Comparison of ENCODE assay signal across 7 mouse cellular contexts in genomic region chr17:46161710-46162109, GRCm38 (mm10). TPM values are rescaled to one million over a fixed set of nuclear protein-coding genes. Genes with fewer than 3 reads are reported as not detected.
DNase-seq lines count a peak whose midpoint lies in the region; ATAC-seq lines count a peak whose summit lies in the region.

No protein-coding gene starts in this region.

- peak overlapping the region; percentile 95 for H3K4me3 ChIP-seq in megakaryocyte, embryonic 14.5 days (replicated peaks)
- peak overlapping the region; percentile 54 for H3K4me3 ChIP-seq in forebrain, embryonic 11.5 days (ENCODE audit: low read depth, low read length)
- H3K4me3 ChIP-seq in limb, embryonic 12.5 days (replicated peaks) = peak overlapping the region; percentile 73
- H3K4me3 ChIP-seq in stomach, embryonic 14.5 days (ENCODE audit: low read depth, low read length) = peak overlapping the region; percentile 64

- H3K4me2 ChIP-seq in forebrain, embryonic 11.5 days (ENCODE audit: low read depth, low read length, severe bottlenecking) = peak overlapping the region; percentile 49
- H3K4me2 ChIP-seq in limb, embryonic 12.5 days = peak overlapping the region; percentile 83
- peak overlapping the region; percentile 51 for H3K4me2 ChIP-seq in stomach, embryonic 14.5 days (replicated peaks; ENCODE audit: low read depth, low read length)

- no peaks in the 10 kb centered on the region for H3K9me3 ChIP-seq in megakaryocyte, embryonic 14.5 days
- no peaks in the 10 kb centered on the region for H3K9me3 ChIP-seq in forebrain, embryonic 11.5 days (ENCODE audit: control insufficient read depth, low read length)
- no peaks in the 10 kb centered on the region for H3K9me3 ChIP-seq in limb, embryonic 12.5 days
- H3K9me3 ChIP-seq in stomach, embryonic 14.5 days (ENCODE audit: control insufficient read depth, low read depth, low read length) = no peaks in the 10 kb centered on the region

- H3K27ac ChIP-seq in forebrain, embryonic 11.5 days (ENCODE audit: low read depth, low read length) = no peak overlapping the region
- H3K27ac ChIP-seq in limb, embryonic 12.5 days = peak overlapping the region; percentile 77; the same call in 1 of the 2 replicates
- H3K27ac ChIP-seq in stomach, embryonic 14.5 days (ENCODE audit: low read length) = peak overlapping the region; percentile 80; the same call in 1 of the 2 replicates

- no peaks in the 10 kb centered on the region for H3K27me3 ChIP-seq in megakaryocyte, embryonic 14.5 days (replicated peaks)
- no peaks in the 10 kb centered on the region for H3K27me3 ChIP-seq in forebrain, embryonic 11.5 days (ENCODE audit: control insufficient read depth, insufficient read depth, low read length)
- H3K27me3 ChIP-seq in limb, embryonic 12.5 days = no peaks in the 10 kb centered on the region
- no peaks in the 10 kb centered on the region for H3K27me3 ChIP-seq in stomach, embryonic 14.5 days (ENCODE audit: control insufficient read depth, insufficient read depth, low read length)

- peak overlapping the region; percentile 69 for H3K9ac ChIP-seq in forebrain, embryonic 11.5 days (ENCODE audit: low read length)
- H3K9ac ChIP-seq in limb, embryonic 12.5 days (replicated peaks) = peak overlapping the region; percentile 67
- H3K9ac ChIP-seq in stomach, embryonic 14.5 days (replicated peaks; ENCODE audit: low read depth, low read length) = peak overlapping the region; percentile 71

- H3K36me3 ChIP-seq in megakaryocyte, embryonic 14.5 days (replicated peaks; ENCODE audit: low read length) = peaks cover 50% of the 10 kb centered on the region
- no peaks in the 10 kb centered on the region; the same call in 1 of the 2 replicates for H3K36me3 ChIP-seq in forebrain, embryonic 11.5 days (ENCODE audit: control insufficient read depth, insufficient read depth, low read length)
- H3K36me3 ChIP-seq in limb, embryonic 12.5 days = peaks cover 40% of the 10 kb centered on the region
- peaks cover 28% of the 10 kb centered on the region for H3K36me3 ChIP-seq in stomach, embryonic 14.5 days (ENCODE audit: control insufficient read depth, insufficient read depth, low read length)

- WGBS in forebrain, embryonic 11.5 days = 50% methylated on average over 9 of the region's 9 CpGs
- 50% methylated on average over 9 of the region's 9 CpGs for WGBS in limb, embryonic 12.5 days
- WGBS in stomach, embryonic 14.5 days = 36% methylated on average over 9 of the region's 9 CpGs

- peaks cover 84% of the 10 kb centered on the region for H3K4me1 ChIP-seq in megakaryocyte, embryonic 14.5 days
- H3K4me1 ChIP-seq in forebrain, embryonic 11.5 days (replicated peaks; ENCODE audit: control insufficient read depth, insufficient read depth, low read length) = no peaks in the 10 kb centered on the region
- peaks cover 22% of the 10 kb centered on the region for H3K4me1 ChIP-seq in limb, embryonic 12.5 days (replicated peaks)
- H3K4me1 ChIP-seq in stomach, embryonic 14.5 days (ENCODE audit: control insufficient read depth, insufficient read depth, low read length) = peaks cover 21% of the 10 kb centered on the region

- no peak for DNase-seq in forebrain, embryonic 11.5 days (ENCODE audit: low spot score)
- no peak for DNase-seq in retina, postnatal 1 day
- DNase-seq in urinary bladder, postnatal 14 days (ENCODE audit: low spot score) = no peak

- no peak for ATAC-seq in megakaryocyte, adult 5-6 weeks (ENCODE audit: poor library complexity, severe bottlenecking)
- ATAC-seq in forebrain, embryonic 11.5 days (replicated peaks; ENCODE audit: low FRiP score) = no peak
- ATAC-seq in limb, embryonic 12.5 days (ENCODE audit: insufficient number of reproducible peaks, insufficient read depth, low FRiP score, low TSS enrichment, low read depth) = no peak
- no peak for ATAC-seq in stomach, embryonic 14.5 days (ENCODE audit: insufficient number of reproducible peaks, insufficient read depth, low FRiP score, low read depth)

RNA-seq across cellular contexts. Expression of gene Gtpbp2, which starts 0.9 kb away (rescaled TPM):
- 65.9 and 69.9 TPM in 2 replicates for polyA plus RNA-seq in megakaryocyte, embryonic 14.5 days (2012; ENCODE audit: insufficient read depth, low replicate concordance)
- total RNA-seq in megakaryocyte, adult 5-6 weeks (2015) = 29.3 and 30.2 TPM in 2 replicates
- 47.9 and 49.6 TPM in 2 replicates for total RNA-seq in megakaryocyte, adult 5-6 weeks (2017)
- polyA plus RNA-seq in forebrain, embryonic 11.5 days (2014; fragmentation: Nextera tagmentation; extraction: Ambion mirVana) = 28.7 and 32.6 TPM in 2 replicates
- 46.5 and 51.0 TPM in 2 replicates for polyA plus RNA-seq in limb, embryonic 12.5 days (2016; fragmentation: Nextera tagmentation; extraction: Ambion mirVana)
- polyA plus RNA-seq in stomach, embryonic 14.5 days (2014; fragmentation: Nextera tagmentation; extraction: Ambion mirVana) = 33.0 and 36.3 TPM in 2 replicates

RNA-seq across cellular contexts. Expression of gene Mad2l1bp, which starts 8.4 kb away (rescaled TPM):
- 8.8 and 18.5 TPM in 2 replicates for polyA plus RNA-seq in megakaryocyte, embryonic 14.5 days (2012; ENCODE audit: insufficient read depth, low replicate concordance)
- total RNA-seq in megakaryocyte, adult 5-6 weeks (2015) = 20.5 and 20.6 TPM in 2 replicates
- total RNA-seq in megakaryocyte, adult 5-6 weeks (2017) = 9.5 and 9.9 TPM in 2 replicates
- polyA plus RNA-seq in forebrain, embryonic 11.5 days (2014; fragmentation: Nextera tagmentation; extraction: Ambion mirVana) = 33.7 and 35.4 TPM in 2 replicates
- polyA plus RNA-seq in limb, embryonic 12.5 days (2016; fragmentation: Nextera tagmentation; extraction: Ambion mirVana) = 36.1 and 36.4 TPM in 2 replicates
- 32.2 and 35.3 TPM in 2 replicates for polyA plus RNA-seq in stomach, embryonic 14.5 days (2014; fragmentation: Nextera tagmentation; extraction: Ambion mirVana)

RNA-seq across cellular contexts. Expression of gene Rsph9, which starts 17.7 kb away (rescaled TPM):
- polyA plus RNA-seq in megakaryocyte, embryonic 14.5 days (2012; ENCODE audit: insufficient read depth, low replicate concordance) = not detected in 2 replicates
- not detected in 2 replicates for total RNA-seq in megakaryocyte, adult 5-6 weeks (2015)
- not detected in 2 replicates for total RNA-seq in megakaryocyte, adult 5-6 weeks (2017)
- 14.1 and 15.6 TPM in 2 replicates for polyA plus RNA-seq in forebrain, embryonic 11.5 days (2014; fragmentation: Nextera tagmentation; extraction: Ambion mirVana)
- 9.5 and 12.7 TPM in 2 replicates for polyA plus RNA-seq in limb, embryonic 12.5 days (2016; fragmentation: Nextera tagmentation; extraction: Ambion mirVana)
- 13.1 and 15.8 TPM in 2 replicates for polyA plus RNA-seq in stomach, embryonic 14.5 days (2014; fragmentation: Nextera tagmentation; extraction: Ambion mirVana)

RNA-seq across cellular contexts. Expression of gene Polh, which starts 40.7 kb away (rescaled TPM):
- 0.35 and 1.6 TPM in 2 replicates for polyA plus RNA-seq in megakaryocyte, embryonic 14.5 days (2012; ENCODE audit: insufficient read depth, low replicate concordance)
- total RNA-seq in megakaryocyte, adult 5-6 weeks (2015) = 14.2 and 18.2 TPM in 2 replicates
- total RNA-seq in megakaryocyte, adult 5-6 weeks (2017) = 28.5 and 31.8 TPM in 2 replicates
- polyA plus RNA-seq in forebrain, embryonic 11.5 days (2014; fragmentation: Nextera tagmentation; extraction: Ambion mirVana) = 14.0 and 14.3 TPM in 2 replicates
- 15.4 and 16.0 TPM in 2 replicates for polyA plus RNA-seq in limb, embryonic 12.5 days (2016; fragmentation: Nextera tagmentation; extraction: Ambion mirVana)
- polyA plus RNA-seq in stomach, embryonic 14.5 days (2014; fragmentation: Nextera tagmentation; extraction: Ambion mirVana) = 14.3 and 14.7 TPM in 2 replicates

RNA-seq across cellular contexts. Expression of gene Xpo5, which starts 40.9 kb away (rescaled TPM):
- 2.1 and 4.5 TPM in 2 replicates for polyA plus RNA-seq in megakaryocyte, embryonic 14.5 days (2012; ENCODE audit: insufficient read depth, low replicate concordance)
- total RNA-seq in megakaryocyte, adult 5-6 weeks (2015) = 16.8 and 21.0 TPM in 2 replicates
- total RNA-seq in megakaryocyte, adult 5-6 weeks (2017) = 25.1 and 26.6 TPM in 2 replicates
- 76.7 and 79.7 TPM in 2 replicates for polyA plus RNA-seq in forebrain, embryonic 11.5 days (2014; fragmentation: Nextera tagmentation; extraction: Ambion mirVana)
- 61.6 and 63.1 TPM in 2 replicates for polyA plus RNA-seq in limb, embryonic 12.5 days (2016; fragmentation: Nextera tagmentation; extraction: Ambion mirVana)
- 47.9 and 48.4 TPM in 2 replicates for polyA plus RNA-seq in stomach, embryonic 14.5 days (2014; fragmentation: Nextera tagmentation; extraction: Ambion mirVana)
